Mouse (Mus musculus) midbrain, embryonic 15.5 days (tissue): Measurements from ENCODE around the gene Ccdc82. TPM values are rescaled to one million over a fixed set of nuclear protein-coding genes. Genes with fewer than 3 reads are reported as not detected.

Experiments used
- ATAC-seq: fragments of 200-750 bp; cut with Nextera tagmentation; replicated peaks from 2 replicates; pipeline ENCODE4 v1.8.0; 2017; ENCODE audit warnings: moderate TSS enrichment
- H3K27ac ChIP-seq: fragments of 300-500 bp; sonication (generic); 2 replicates; pipeline ENCODE4 v1.5.1; 2015; ENCODE audit warnings: mild to moderate bottlenecking, inconsistent platforms
- H3K27me3 ChIP-seq: fragments of 300-500 bp; sonication (generic); replicated peaks from 2 replicates; pipeline ENCODE4 v1.6.1; 2015; ENCODE audit warnings: inconsistent platforms
- H3K36me3 ChIP-seq: fragments of 300-500 bp; sonication (generic); replicated peaks from 2 replicates; pipeline ENCODE4 v1.6.1; 2015; ENCODE audit warnings: inconsistent platforms
- H3K4me1 ChIP-seq: fragments of 300-500 bp; sonication (generic); 2 replicates; pipeline ENCODE4 v1.6.1; 2015; ENCODE audit warnings: inconsistent platforms
- H3K4me2 ChIP-seq: fragments of 300-500 bp; sonication (generic); 2 replicates; pipeline ENCODE4 v1.6.1; 2015; ENCODE audit warnings: inconsistent platforms, mild to moderate bottlenecking, moderate library complexity
- H3K4me3 ChIP-seq: fragments of 300-500 bp; sonication (generic); 2 replicates; pipeline ENCODE4 v1.5.1; 2015; ENCODE audit warnings: mild to moderate bottlenecking, inconsistent platforms
- H3K9ac ChIP-seq: fragments of 300-500 bp; sonication (generic); 2 replicates; pipeline ENCODE4 v1.6.1; 2015; ENCODE audit warnings: mild to moderate bottlenecking, inconsistent platforms
- H3K9me3 ChIP-seq: fragments of 300-500 bp; sonication (generic); 2 replicates; pipeline ENCODE4 v1.6.1; 2016; ENCODE audit warnings: inconsistent platforms
- WGBS: fragments of 180-500 bp; shearing (Covaris S2); methylation state at CpG from one replicate; pipeline ENCODE4 v1.1.7; 2015; ENCODE audit warnings: mixed read lengths; 5-methylcytosine and 5-hydroxymethylcytosine counted together
- polyA plus RNA-seq: library from polyadenylated mRNA; unstranded; fragments of >200 nt; fragmentation: Nextera tagmentation; extraction: Ambion mirVana; gene quantifications from 2 replicates; pipeline ENCODE4 v1.2.1, GENCODE M21; 2015

The Ccdc82 gene
- polyA plus RNA-seq, 1 experiment from 2014 or later, result 12.8 TPM

GRCm38 (mm10) chr9:13320800-13321364, 74.1 kb downstream of the Ccdc82 start:
- Histone ChIP-seq H3K27me3 (no peaks in the 10 kb centered on the region), H3K4me2 (no peak overlapping the region), H3K36me3 (no peaks in the 10 kb centered on the region), H3K27ac (no peak overlapping the region), H3K9ac (no peak overlapping the region), H3K4me3 (no peak overlapping the region), H3K4me1 (peaks cover 6% of the 10 kb centered on the region), H3K9me3 (no peaks in the 10 kb centered on the region)
- WGBS, result 85% methylated on average over 5 of the region's 5 CpGs
- ATAC-seq, result no peak

DNA sequence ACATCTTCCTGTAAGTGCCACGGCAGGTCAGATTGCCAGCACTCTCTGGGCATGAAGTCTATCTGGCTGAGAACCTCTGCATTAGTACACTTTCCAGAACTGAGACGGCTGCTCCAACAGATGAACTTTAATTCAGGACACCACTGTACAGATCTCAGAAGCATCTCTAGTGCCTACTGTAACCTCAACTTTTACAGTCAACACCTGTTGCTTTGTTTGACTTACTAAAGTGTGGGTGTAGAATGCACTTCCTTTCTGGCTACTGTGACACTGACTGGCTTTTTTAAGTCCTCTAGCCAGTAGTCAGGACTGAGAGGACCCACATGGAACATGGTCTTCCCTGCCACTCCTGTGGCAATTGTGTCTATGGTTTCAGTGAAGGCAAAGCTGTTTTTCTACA, 76.3 kb downstream of the Ccdc82 start:
- Histone ChIP-seq H3K9ac (no peak overlapping the region), H3K27me3 (no peaks in the 10 kb centered on the region), H3K4me3 (no peak overlapping the region), H3K27ac (no peak overlapping the region), H3K9me3 (no peaks in the 10 kb centered on the region), H3K36me3 (no peaks in the 10 kb centered on the region), H3K4me1 (peaks cover 6% of the 10 kb centered on the region), H3K4me2 (no peak overlapping the region)
- 83% methylated on average over 2 of the region's 2 CpGs for WGBS
- no peak for ATAC-seq

DNA sequence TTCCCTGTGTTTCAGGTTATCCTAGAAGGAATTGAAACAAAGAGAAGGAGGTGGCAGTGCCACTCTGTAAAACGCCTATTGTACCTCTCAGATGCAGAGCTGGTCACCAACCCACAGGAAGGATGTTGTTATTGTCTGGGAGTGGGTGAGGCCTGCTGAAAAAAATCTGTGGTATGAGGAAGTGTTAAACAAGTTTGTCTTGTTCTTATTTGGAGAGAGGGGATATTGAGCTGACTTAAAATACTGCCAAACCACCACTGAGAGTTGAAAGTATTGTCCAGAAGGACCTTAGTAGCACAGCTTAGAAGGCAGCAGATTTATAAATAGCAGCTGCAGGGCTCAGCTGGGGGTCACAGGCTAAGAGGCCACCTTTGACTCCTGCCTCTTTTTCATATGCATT, 76.9 kb downstream of the Ccdc82 start:
- no peaks in the 10 kb centered on the region for H3K36me3 ChIP-seq
- 28% methylated on average over 1 of the region's 1 CpGs for whole genome bisulfite sequencing
- H3K9me3 ChIP-seq, result no peaks in the 10 kb centered on the region
- peak overlapping the region; percentile 29; the same call in 1 of the 2 replicates for H3K27ac ChIP-seq
- H3K4me2 ChIP-seq, result no peak overlapping the region
- H3K27me3 ChIP-seq, result no peaks in the 10 kb centered on the region
- H3K4me1 ChIP-seq, result peaks cover 6% of the 10 kb centered on the region
- H3K9ac ChIP-seq, result no peak overlapping the region
- no peak overlapping the region for H3K4me3 ChIP-seq
- no peak for ATAC-seq

Other genes with a start within 250 kb of the Ccdc82 start
- gene Jrkl, start 1.1 kb upstream of the Ccdc82 start, polyA plus RNA-seq, result 11.0 and 11.3 TPM in 2 replicates
- 10.0 and 11.0 TPM in 2 replicates for gene Maml2, start 51.0 kb downstream of the Ccdc82 start, polyA plus RNA-seq
- gene Gm17571, start 199.8 kb downstream of the Ccdc82 start, polyA plus RNA-seq, result not detected in 2 replicates